Mouse (Mus musculus) CH12.LX (cell line): Measurements from ENCODE around the gene Nmnat2. TPM values are rescaled to one million over a fixed set of nuclear protein-coding genes. Genes with fewer than 3 reads are reported as not detected.

Source experiments
- DNase-seq: peaks from one replicate; pipeline ENCODE4 v3.0.0-alpha.2; 2013; ENCODE audit errors: extremely low read depth
- H3K27ac ChIP-seq: 2 replicates; pipeline ENCODE4 v1.5.1; 2012; ENCODE audit warnings: low read depth, mild to moderate bottlenecking, control low read depth, moderate library complexity; ENCODE audit not compliant: insufficient read depth
- H3K27me3 ChIP-seq: replicated peaks from 2 replicates; pipeline ENCODE3; 2012; ENCODE audit warnings: inconsistent platforms
- H3K36me3 ChIP-seq, 2 experiments: replicated peaks in 1 of 2; 2 replicates each; pipeline versions ENCODE3 to v1.6.1; 2012; ENCODE audit warnings: inconsistent platforms in 1 of 2, low read length in 1 of 2, mild to moderate bottlenecking in 1 of 2, mixed read lengths in 1 of 2, moderate library complexity in 1 of 2; ENCODE audit not compliant: control insufficient read depth in 1 of 2, insufficient read depth in 1 of 2
- H3K4me1 ChIP-seq, 2 experiments: 2 replicates each; pipeline ENCODE4 v1.6.1; 2012; ENCODE audit warnings: inconsistent platforms in 1 of 2, moderate library complexity in 1 of 2; ENCODE audit not compliant: insufficient read depth in 2 of 2, control insufficient read depth in 1 of 2
- H3K4me2 ChIP-seq: 2 replicates; pipeline ENCODE4 v1.6.1; 2012; ENCODE audit warnings: low read depth, mild to moderate bottlenecking, control low read depth; ENCODE audit not compliant: poor library complexity, insufficient read depth, severe bottlenecking
- H3K4me3 ChIP-seq, 3 experiments: fragments of 150-350 bp in 1 of 3; sonication (generic) in 1 of 3; replicated peaks in 1 of 3; 2 replicates each; pipeline versions ENCODE3 to v1.5.1; 2011 to 2012; ENCODE audit warnings: low read depth in 2 of 3, low read length in 2 of 3, mild to moderate bottlenecking in 2 of 3, moderate library complexity in 2 of 3, control low read depth in 1 of 3, improper control_type of control experiment in 1 of 3, inconsistent platforms in 1 of 3, mixed read lengths in 1 of 3; ENCODE audit not compliant: poor library complexity in 1 of 3
- H3K79me2 ChIP-seq: replicated peaks from 2 replicates; pipeline ENCODE4 v1.6.1; 2012; ENCODE audit warnings: mild to moderate bottlenecking, moderate library complexity; ENCODE audit not compliant: control insufficient read depth, poor library complexity, insufficient read depth, severe bottlenecking; ENCODE audit errors: extremely low read depth
- H3K9ac ChIP-seq: 2 replicates; pipeline ENCODE4 v1.6.1; 2012; ENCODE audit warnings: low read depth, mild to moderate bottlenecking, control low read depth, moderate library complexity; ENCODE audit not compliant: insufficient read depth
- H3K9me3 ChIP-seq: replicated peaks from 2 replicates; pipeline ENCODE3; 2012; ENCODE audit warnings: low read length, inconsistent platforms, mixed read lengths
- CHD1 ChIP-seq: IDR thresholded peaks from 2 replicates; pipeline ENCODE4 v1.6.1; 2012; ENCODE audit warnings: low read depth, low read length, improper control_type of control experiment, inconsistent platforms
- CHD2 ChIP-seq: IDR thresholded peaks from 2 replicates; pipeline ENCODE4 v1.6.1; 2011; ENCODE audit warnings: low read length, improper control_type of control experiment
- CTCF ChIP-seq, 2 experiments: IDR thresholded peaks in 1 of 2; conservative IDR thresholded peaks in 1 of 2; 2 replicates each; pipeline ENCODE4 v1.5.1; 2011 to 2012; ENCODE audit warnings: low read depth in 2 of 2, low read length in 2 of 2, improper control_type of control experiment in 1 of 2, inconsistent platforms in 1 of 2, mild to moderate bottlenecking in 1 of 2, moderate library complexity in 1 of 2
- E2F4 ChIP-seq: IDR thresholded peaks from 2 replicates; pipeline ENCODE4 v1.6.1; 2011; ENCODE audit warnings: low read depth, low read length, improper control_type of control experiment; ENCODE audit not compliant: insufficient replicate concordance
- EP300 ChIP-seq: IDR thresholded peaks from 2 replicates; pipeline ENCODE4 v1.6.1; 2011; ENCODE audit warnings: low read length, improper control_type of control experiment
- HCFC1 ChIP-seq: IDR thresholded peaks from 2 replicates; pipeline ENCODE4 v1.6.1; 2012; ENCODE audit warnings: low read depth, mild to moderate bottlenecking, inconsistent platforms, low read length, improper control_type of control experiment
- IRF4 ChIP-seq: IDR thresholded peaks from 2 replicates; pipeline ENCODE4 v1.6.1; 2014; ENCODE audit warnings: low read depth, mild to moderate bottlenecking, inconsistent platforms, low read length, improper control_type of control experiment
- JUN ChIP-seq: IDR thresholded peaks from 2 replicates; pipeline ENCODE4 v1.6.1; 2011; ENCODE audit warnings: low read depth, mild to moderate bottlenecking, low read length, improper control_type of control experiment, moderate library complexity; ENCODE audit not compliant: insufficient read depth
- MAX ChIP-seq: IDR thresholded peaks from 2 replicates; pipeline ENCODE4 v1.6.1; 2011; ENCODE audit warnings: low read length, improper control_type of control experiment
- MEF2A ChIP-seq: IDR thresholded peaks from 2 replicates; pipeline ENCODE4 v1.6.1; 2014; ENCODE audit warnings: low read depth, mild to moderate bottlenecking, inconsistent platforms, low read length, improper control_type of control experiment, borderline replicate concordance
- MXI1 ChIP-seq: IDR thresholded peaks from 2 replicates; pipeline ENCODE4 v1.6.1; 2011; ENCODE audit warnings: mild to moderate bottlenecking, low read depth, low read length, improper control_type of control experiment
- MYC ChIP-seq: IDR thresholded peaks from 2 replicates; pipeline ENCODE4 v1.6.1; 2011; ENCODE audit warnings: low read depth, mild to moderate bottlenecking, improper control_type of control experiment, low read length
- NELFE ChIP-seq: IDR thresholded peaks from 2 replicates; pipeline ENCODE4 v1.6.1; 2011; ENCODE audit warnings: low read depth, low read length, improper control_type of control experiment
- NRF1 ChIP-seq: IDR thresholded peaks from 2 replicates; pipeline ENCODE4 v1.6.1; 2014; ENCODE audit warnings: low read depth, mild to moderate bottlenecking, inconsistent platforms, low read length, improper control_type of control experiment, moderate library complexity
- POLR2AphosphoS2 ChIP-seq: IDR thresholded peaks from 2 replicates; pipeline ENCODE4 v1.6.1; 2011; ENCODE audit warnings: low read depth, low read length, improper control_type of control experiment
- RAD21 ChIP-seq: IDR thresholded peaks from 2 replicates; pipeline ENCODE4 v1.6.1; 2011; ENCODE audit warnings: low read depth, mild to moderate bottlenecking, low read length, improper control_type of control experiment, moderate library complexity
- RCOR1 ChIP-seq: conservative IDR thresholded peaks from 2 replicates; pipeline ENCODE4 v1.6.1; 2012; ENCODE audit warnings: low read depth, mild to moderate bottlenecking, inconsistent platforms, low read length, improper control_type of control experiment
- USF2 ChIP-seq: conservative IDR thresholded peaks from 2 replicates; pipeline ENCODE4 v1.6.1; 2011; ENCODE audit warnings: low read depth, low read length, improper control_type of control experiment
- ZC3H11A ChIP-seq: IDR thresholded peaks from 2 replicates; pipeline ENCODE4 v1.6.1; 2012; ENCODE audit warnings: low read depth, mild to moderate bottlenecking, inconsistent platforms, low read length, improper control_type of control experiment
- ZNF384 ChIP-seq: IDR thresholded peaks from 2 replicates; pipeline ENCODE4 v1.6.1; 2012; ENCODE audit warnings: low read depth, low read length, improper control_type of control experiment, inconsistent platforms
- dilution Hi-C: fragments of 300-500 bp; cut with MboI; formaldehyde crosslinking; loops from 2 replicates; pipeline ENCODE4 v1.14.3; 2020; ENCODE audit warnings: low sequenced_read_pairs; ENCODE audit not compliant: extremely low pct_unique_long_range_greater_than_20kb, extremely low pct_ligation_motif_present
- in situ Hi-C: fragments of 300-500 bp; cut with MboI; formaldehyde crosslinking; loops from 3 replicates; pipeline ENCODE4 v1.14.3; 2019; ENCODE audit warnings: low sequenced_read_pairs, low pct_ligation_motif_present, low pct_unique_long_range_greater_than_20kb, mixed read lengths
- polyA plus RNA-seq: library from polyadenylated mRNA; unstranded; fragments of >175 nt; gene quantifications from 2 replicates; pipeline ENCODE4 v1.2.1, GENCODE M21; 2012; ENCODE audit warnings: low read depth; ENCODE audit not compliant: insufficient read length
- total RNA-seq, 2 experiments: library from RNA; depleted of rRNA; stranded (reverse); fragments of 300-350 nt in 1 of 2; fragments of >200 nt in 1 of 2; gene quantifications; 2 replicates each; pipeline ENCODE4 v1.2.3; 2012 to 2014

Gene Nmnat2
- total and polyA plus RNA-seq, 3 experiments: 0.04 to 0.09 (median 0.09) TPM

DNA sequence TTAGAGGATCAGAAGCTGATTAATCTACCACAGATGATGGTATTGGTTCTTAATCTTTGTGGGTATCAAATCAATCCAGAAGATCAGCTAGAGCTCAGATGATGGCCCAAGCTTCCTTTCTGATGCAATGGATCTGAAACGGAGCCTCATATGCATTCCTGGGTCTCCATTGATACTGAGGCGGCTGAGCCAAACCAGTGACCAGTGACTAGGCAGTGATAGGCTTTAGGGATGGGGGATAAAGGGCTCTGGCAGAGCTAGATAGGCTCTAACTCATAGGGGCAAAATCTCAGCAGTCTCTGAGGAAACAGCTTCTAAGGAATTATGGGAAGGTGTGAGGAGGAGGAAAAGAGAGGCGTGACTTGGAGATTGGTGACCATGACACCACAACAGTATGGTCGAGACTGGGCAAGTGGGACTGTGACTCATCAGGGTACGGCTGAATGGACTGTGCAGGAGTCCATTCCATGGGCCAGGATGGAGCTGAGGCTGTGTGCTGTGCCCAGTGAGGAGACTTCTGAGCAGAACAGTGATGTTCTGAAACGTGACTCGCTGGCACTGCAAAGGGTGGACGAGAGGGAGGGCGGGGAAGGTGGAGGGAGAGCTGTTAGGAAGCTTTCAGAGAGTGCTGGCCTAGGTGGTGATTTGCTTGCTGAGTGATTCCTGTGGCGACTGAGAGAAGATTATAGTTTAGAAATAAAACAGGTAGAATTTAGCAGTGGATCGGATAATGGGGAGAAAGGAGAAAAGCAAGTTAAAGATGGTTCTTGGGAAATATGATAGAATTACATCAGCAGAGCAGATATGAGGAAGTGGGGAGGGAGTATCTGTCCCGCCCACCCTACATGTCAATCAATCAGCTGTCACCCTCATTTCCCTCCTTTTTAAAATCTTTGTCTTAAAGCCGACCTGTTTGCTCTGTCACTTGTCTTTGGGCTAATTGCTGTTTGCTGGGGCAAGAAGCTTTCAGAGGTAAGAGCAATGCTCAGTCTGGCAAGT is 55.9 kb downstream of the Nmnat2 start:
- no peak overlapping the region for H3K4me3 ChIP-seq
- H3K36me3 ChIP-seq: no peaks in the 10 kb centered on the region
- in situ Hi-C loops: no loop called here
- no peak overlapping the region for H3K4me2 ChIP-seq
- no peaks in the 10 kb centered on the region for H3K27me3 ChIP-seq
- no peak overlapping the region for H3K27ac ChIP-seq
- dilution Hi-C loops: no loop called here
- H3K79me2 ChIP-seq: no peaks in the 10 kb centered on the region
- H3K9ac ChIP-seq: no peak overlapping the region
- TF ChIP-seq HCFC1: no peak
- TF ChIP-seq POLR2AphosphoS2: no peak
- TF ChIP-seq MXI1: no peak
- no peak for TF ChIP-seq NRF1
- no peak for TF ChIP-seq IRF4
- no peak for TF ChIP-seq RAD21
- no peak for TF ChIP-seq EP300
- no peak for TF ChIP-seq NELFE
- no peak for TF ChIP-seq CHD2
- no peak for TF ChIP-seq MAX
- no peak for TF ChIP-seq ZC3H11A
- no peak for TF ChIP-seq RCOR1
- TF ChIP-seq MYC: no peak
- no peak for TF ChIP-seq USF2
- TF ChIP-seq MEF2A: no peak
- TF ChIP-seq E2F4: no peak
- TF ChIP-seq CHD1: no peak
- no peaks in the 10 kb centered on the region for H3K9me3 ChIP-seq
- no peak for DNase-seq
- H3K4me1 ChIP-seq: peaks cover 3 to 4% of the 10 kb centered on the region in 2 experiments; a peak in 3 of 4 replicates

- H3K27ac ChIP-seq: no peak overlapping the region
- H3K27me3 ChIP-seq: no peaks in the 10 kb centered on the region
- no peak for DNase-seq
- no peaks in the 10 kb centered on the region for H3K79me2 ChIP-seq
- H3K4me3 ChIP-seq: no peak overlapping the region
- TF ChIP-seq NELFE (no peak), RAD21 (no peak), JUN (no peak), IRF4 (no peak), CHD1 (no peak), CTCF (conservative IDR thresholded peaks at IDR 0.05 in 1 of 2, IDR thresholded peaks at IDR 0.05 in 1 of 2; ENCODE audit: low read depth in 2 of 2, low read length in 2 of 2) (no peak), ZNF384 (no peak), POLR2AphosphoS2 (no peak), RCOR1 (no peak)
- H3K9me3 ChIP-seq: no peaks in the 10 kb centered on the region
- H3K4me2 ChIP-seq: no peak overlapping the region
- no peaks in the 10 kb centered on the region for H3K36me3 ChIP-seq
- H3K9ac ChIP-seq: no peak overlapping the region
- in situ Hi-C loops: no loop called here
- dilution Hi-C loops: no loop called here
- peaks cover 3 to 4% of the 10 kb centered on the region in 2 experiments; a peak in 3 of 4 replicates for H3K4me1 ChIP-seq
Measured at GRCm38 (mm10) chr1:153011544-153011943, 56.8 kb downstream of the Nmnat2 start.
